Mouse (Mus musculus) ES-E14 (cell line): ENCODE measurements around the gene Tbc1d24. TPM values are rescaled to one million over a fixed set of nuclear protein-coding genes. Genes with fewer than 3 reads are reported as not detected.

Source experiments
- DNase-seq: peaks from one replicate; pipeline ENCODE4 v3.0.0-alpha.2; 2013; ENCODE audit warnings: low read depth, low spot score
- H3K27ac ChIP-seq: 2 replicates; pipeline ENCODE4 v1.5.1; 2012; ENCODE audit warnings: low read depth, mild to moderate bottlenecking, low read length, moderate library complexity, mixed read lengths; ENCODE audit not compliant: poor library complexity, insufficient read depth, severe bottlenecking
- H3K36me3 ChIP-seq: 2 replicates; pipeline ENCODE4 v1.6.1; 2012; ENCODE audit warnings: mild to moderate bottlenecking, low read length, moderate library complexity, mixed read lengths; ENCODE audit not compliant: control insufficient read depth, poor library complexity, insufficient read depth, severe bottlenecking
- H3K4me1 ChIP-seq, 2 experiments: fragments of 150-350 bp in 1 of 2; sonication (generic) in 1 of 2; 2 replicates each; pipeline ENCODE4 v1.6.1; 2012; ENCODE audit warnings: low read length in 2 of 2, mild to moderate bottlenecking in 1 of 2, mixed read lengths in 1 of 2; ENCODE audit not compliant: control insufficient read depth in 2 of 2, insufficient read depth in 2 of 2, poor library complexity in 1 of 2
- H3K4me3 ChIP-seq, 2 experiments: fragments of 150-350 bp in 1 of 2; sonication (generic) in 1 of 2; 2 replicates each; pipeline ENCODE4 v1.5.1; 2012; ENCODE audit warnings: low read length in 2 of 2, low read depth in 1 of 2, mild to moderate bottlenecking in 1 of 2, mixed read lengths in 1 of 2; ENCODE audit not compliant: insufficient read depth in 1 of 2, poor library complexity in 1 of 2, severe bottlenecking in 1 of 2
- H3K9ac ChIP-seq: 2 replicates; pipeline ENCODE4 v1.6.1; 2012; ENCODE audit warnings: low read depth, mild to moderate bottlenecking, low read length, mixed read lengths; ENCODE audit not compliant: poor library complexity, insufficient read depth, severe bottlenecking
- H3K9me3 ChIP-seq: fragments of 150-350 bp; sonication (generic); 2 replicates; pipeline ENCODE4 v1.6.1; 2012; ENCODE audit warnings: low read depth, mild to moderate bottlenecking, low read length; ENCODE audit not compliant: control insufficient read depth, insufficient read depth
- CHD2 ChIP-seq: IDR thresholded peaks from 2 replicates; pipeline ENCODE4 v1.6.1; 2014; ENCODE audit warnings: mild to moderate bottlenecking, low read depth, low read length, inconsistent platforms
- HCFC1 ChIP-seq: IDR thresholded peaks from 2 replicates; pipeline ENCODE4 v1.6.1; 2012; ENCODE audit warnings: low read length, inconsistent platforms, borderline replicate concordance; ENCODE audit not compliant: insufficient read depth
- MAFK ChIP-seq: IDR thresholded peaks from 2 replicates; pipeline ENCODE4 v1.6.1; 2014; ENCODE audit warnings: mild to moderate bottlenecking, low read depth, low read length, inconsistent platforms; ENCODE audit not compliant: insufficient read depth
- ZC3H11A ChIP-seq: IDR thresholded peaks from 2 replicates; pipeline ENCODE4 v1.6.1; 2012; ENCODE audit warnings: low read depth, mild to moderate bottlenecking, inconsistent platforms, low read length, borderline replicate concordance
- ZNF384 ChIP-seq: IDR thresholded peaks from 2 replicates; pipeline ENCODE4 v1.6.1; 2012; ENCODE audit warnings: low read depth, low read length, inconsistent platforms
- in situ Hi-C, 2 experiments: fragments of 600-800 bp; cut with MboI; formaldehyde crosslinking; loops; one replicate each; pipeline ENCODE4 v1.15.1; 2025; ENCODE audit warnings: low sequenced_read_pairs in 2 of 2, inconsistent platforms in 1 of 2; ENCODE audit not compliant: unreplicated experiment in 2 of 2
- total RNA-seq: library from RNA; depleted of rRNA; stranded (reverse); fragments of 300-350 nt; gene quantifications from 2 replicates; pipeline ENCODE4 v1.2.3, GENCODE M21; 2012; rRNA removed

The Tbc1d24 gene
- total RNA-seq, 1 experiment, result 14.1 TPM

DNA sequence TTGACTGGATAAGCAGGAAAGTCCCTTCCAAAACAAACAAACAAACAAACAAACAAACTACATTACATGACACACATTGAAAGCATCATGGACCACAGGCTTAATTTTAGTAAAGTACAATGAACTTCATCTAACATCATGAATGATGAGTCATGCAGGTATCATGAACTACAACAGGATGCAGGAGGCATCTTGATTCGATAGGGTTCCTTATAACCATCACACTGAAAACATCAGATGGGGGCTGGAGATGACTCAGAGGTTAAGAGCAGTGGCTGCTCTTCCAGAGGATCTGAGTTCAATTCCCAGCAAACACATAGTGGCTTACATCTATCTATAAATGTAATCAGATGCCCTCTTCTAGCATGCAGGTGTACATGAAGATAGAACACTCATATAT, 77.8 kb downstream of the Tbc1d24 start:
- Histone ChIP-seq H3K9me3 (no peaks in the 10 kb centered on the region), H3K4me1 (peaks cover 4 to 8% of the 10 kb centered on the region in 2 experiments), H3K9ac (no peak overlapping the region), H3K27ac (no peak overlapping the region), H3K4me3 (no peak overlapping the region), H3K36me3 (no peaks in the 10 kb centered on the region)
- TF ChIP-seq ZC3H11A, result no peak
- no peak for TF ChIP-seq HCFC1
- TF ChIP-seq ZNF384, result no peak
- no peak for TF ChIP-seq MAFK
- no peak for TF ChIP-seq CHD2
- no peak for DNase-seq
- in situ Hi-C loops, result no loop called here

DNA sequence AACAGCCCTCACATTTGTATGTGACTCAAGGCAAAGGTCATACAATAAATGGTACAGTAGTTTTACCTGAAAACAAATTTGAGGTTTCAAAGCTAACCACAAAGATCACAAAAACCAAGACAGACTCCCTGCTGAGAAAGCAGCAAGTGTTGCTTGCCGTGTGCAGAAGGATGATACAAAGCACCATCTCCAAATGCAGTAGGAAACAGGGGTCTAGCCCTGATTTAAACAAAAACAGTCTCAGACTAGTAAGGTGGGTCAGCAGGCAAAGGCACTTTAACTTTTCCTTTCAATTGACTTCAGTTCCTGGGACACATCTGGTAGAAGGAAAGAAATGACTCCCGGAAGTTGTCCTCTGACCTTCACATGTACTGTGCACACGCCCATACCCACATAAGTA, 78.6 kb downstream of the Tbc1d24 start:
- Histone ChIP-seq H3K9ac (no peak overlapping the region), H3K36me3 (no peaks in the 10 kb centered on the region), H3K4me3 (no peak overlapping the region), H3K4me1 (peaks cover 4 to 8% of the 10 kb centered on the region in 2 experiments), H3K9me3 (no peaks in the 10 kb centered on the region), H3K27ac (no peak overlapping the region; the same call in 1 of the 2 replicates)
- TF ChIP-seq MAFK (no peak), ZNF384 (no peak), ZC3H11A (no peak), CHD2 (no peak), HCFC1 (no peak)
- no peak for DNase-seq
- in situ Hi-C loops, result no loop called here

Other genes with a start within 250 kb of the Tbc1d24 start
- not detected in 2 replicates for gene Prss30, start 225.0 kb downstream of the Tbc1d24 start, total RNA-seq
- 0.85 and 1.5 TPM in 2 replicates for gene Prss22, start 207.5 kb downstream of the Tbc1d24 start, total RNA-seq
- 0.31 and 0.37 TPM in 2 replicates for gene Prss27, start 167.4 kb downstream of the Tbc1d24 start, total RNA-seq
- 34.6 and 42.3 TPM in 2 replicates for gene Kctd5, start 132.1 kb downstream of the Tbc1d24 start, total RNA-seq
- gene Pdpk1, start 54.6 kb downstream of the Tbc1d24 start, total RNA-seq, result 25.6 and 26.7 TPM in 2 replicates
- gene Amdhd2, start 41.8 kb downstream of the Tbc1d24 start, total RNA-seq, result 28.5 and 35.3 TPM in 2 replicates
- 129 and 159 TPM in 2 replicates for gene Atp6v0c, start 35.9 kb downstream of the Tbc1d24 start, total RNA-seq
- gene Ntn3, start 4.0 kb upstream of the Tbc1d24 start, total RNA-seq, result 2.7 and 4.1 TPM in 2 replicates
- gene Tedc2, start 15.3 kb upstream of the Tbc1d24 start, total RNA-seq, result 31.3 and 35.8 TPM in 2 replicates
- 143 and 239 TPM in 2 replicates for gene Ccnf, start 45.9 kb upstream of the Tbc1d24 start, total RNA-seq
- gene Abca17, start 145.5 kb upstream of the Tbc1d24 start, total RNA-seq, result not detected in 2 replicates
- 10.8 and 11.5 TPM in 2 replicates for gene Abca3, start 146.4 kb upstream of the Tbc1d24 start, total RNA-seq
- 107 and 138 TPM in 2 replicates for gene Rnps1, start 209.0 kb upstream of the Tbc1d24 start, total RNA-seq
- gene Eci1, start 221.1 kb upstream of the Tbc1d24 start, total RNA-seq, result 38.0 and 42.9 TPM in 2 replicates
- gene Dnase1l2, start 237.5 kb upstream of the Tbc1d24 start, total RNA-seq, result 1.2 and 1.8 TPM in 2 replicates